Mouse (Mus musculus): Measurements from ENCODE around the gene Kmt2c. TPM values are rescaled to one million over a fixed set of nuclear protein-coding genes. Genes with fewer than 3 reads are reported as not detected.
A peak's percentile ranks its signal among the peaks of the same experiment; 100 is the strongest.

Gene Kmt2c
- polyA plus RNA-seq, 1 experiment from 2014 or later: 18.3 TPM

DNA sequence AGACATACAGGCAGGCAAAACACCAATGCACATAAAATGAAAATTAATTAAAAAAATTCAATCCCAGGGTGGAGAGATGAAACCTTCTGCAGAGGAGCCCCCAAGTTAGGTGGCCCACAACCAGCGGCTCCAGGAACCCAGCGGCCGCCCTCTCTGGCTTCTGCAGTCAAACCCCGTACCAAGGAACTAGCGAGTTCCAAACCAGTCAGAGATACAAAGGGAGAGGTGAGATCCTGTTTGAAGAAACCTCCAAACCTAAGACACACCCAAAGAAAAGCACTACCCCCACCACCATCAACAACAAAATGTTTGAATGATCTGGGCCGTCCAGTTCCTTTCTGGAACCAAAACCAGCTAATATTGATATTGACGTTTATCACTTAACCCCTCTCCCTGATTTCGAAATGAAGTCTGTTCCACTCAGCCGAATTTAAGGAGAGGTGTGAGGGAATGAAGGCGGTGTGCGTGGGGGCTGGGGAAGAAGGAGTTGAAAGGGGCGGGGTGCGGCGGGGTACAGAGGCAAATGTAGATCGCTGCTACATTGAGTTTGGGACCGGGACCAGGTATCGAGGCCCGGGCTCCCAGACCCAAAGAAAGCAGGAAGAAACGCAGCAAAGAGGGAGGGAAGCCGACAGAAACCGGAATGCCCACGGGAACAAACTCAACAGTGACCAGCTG lies 30.4 kb upstream of the Kmt2c start:
- Histone ChIP-seq H3K9ac (peak overlapping the region; percentile 61), H3K27ac (ENCODE audit: low read depth) (peak overlapping the region; percentile 81), H3K9me3 (ENCODE audit: low read depth, low read length) (no peaks in the 10 kb centered on the region), H3K36me3 (ENCODE audit: insufficient read depth) (no peaks in the 10 kb centered on the region), H3K4me3 (ENCODE audit: low read depth, low read length) (peak overlapping the region; percentile 72), H3K4me2 (peak overlapping the region; percentile 78), H3K27me3 (ENCODE audit: insufficient read depth, low read length) (no peaks in the 10 kb centered on the region), H3K4me1 (ENCODE audit: insufficient read depth) (no peaks in the 10 kb centered on the region)
- ATAC-seq (ENCODE audit: insufficient read depth): peak; percentile 62
- WGBS: 6% methylated on average over 22 of the region's 22 CpGs
- no peak for TF ChIP-seq CTCF (IDR thresholded peaks at IDR 0.05; ENCODE audit: low read depth)
- no peak for DNase-seq

DNA sequence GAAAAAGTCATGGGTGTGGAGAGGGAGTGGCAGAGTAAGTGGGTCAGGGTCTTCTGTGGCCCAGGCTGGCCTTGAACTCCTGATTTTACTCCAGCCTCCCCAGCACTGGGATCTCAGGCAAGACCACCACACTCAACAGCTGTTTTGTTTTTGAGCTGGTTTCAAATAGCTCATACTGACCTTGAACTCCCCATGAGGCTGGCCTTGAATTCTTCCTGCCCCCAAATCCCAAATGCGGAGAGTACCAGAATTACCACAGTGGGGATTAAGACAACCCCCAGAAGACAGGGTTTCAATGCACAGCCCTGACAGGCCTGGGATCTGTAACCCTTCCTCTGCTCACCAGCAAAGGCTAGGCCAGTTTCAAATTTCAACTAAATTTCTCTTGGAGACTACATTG lies 29.4 kb upstream of the Kmt2c start:
- no peaks in the 10 kb centered on the region for H3K36me3 ChIP-seq (ENCODE audit: insufficient read depth)
- H3K27ac ChIP-seq (ENCODE audit: low read depth): no peak overlapping the region
- 82% methylated on average over 1 of the region's 1 CpGs for WGBS
- H3K4me2 ChIP-seq: no peak overlapping the region
- H3K4me3 ChIP-seq (ENCODE audit: low read depth, low read length): no peak overlapping the region
- ATAC-seq (ENCODE audit: insufficient read depth): no peak
- H3K4me1 ChIP-seq (ENCODE audit: insufficient read depth): no peaks in the 10 kb centered on the region
- H3K9me3 ChIP-seq (ENCODE audit: low read depth, low read length): no peaks in the 10 kb centered on the region
- TF ChIP-seq CTCF (IDR thresholded peaks at IDR 0.05; ENCODE audit: low read depth): no peak
- DNase-seq: no peak
- no peaks in the 10 kb centered on the region for H3K27me3 ChIP-seq (ENCODE audit: insufficient read depth, low read length)
- H3K9ac ChIP-seq: no peak overlapping the region

DNA sequence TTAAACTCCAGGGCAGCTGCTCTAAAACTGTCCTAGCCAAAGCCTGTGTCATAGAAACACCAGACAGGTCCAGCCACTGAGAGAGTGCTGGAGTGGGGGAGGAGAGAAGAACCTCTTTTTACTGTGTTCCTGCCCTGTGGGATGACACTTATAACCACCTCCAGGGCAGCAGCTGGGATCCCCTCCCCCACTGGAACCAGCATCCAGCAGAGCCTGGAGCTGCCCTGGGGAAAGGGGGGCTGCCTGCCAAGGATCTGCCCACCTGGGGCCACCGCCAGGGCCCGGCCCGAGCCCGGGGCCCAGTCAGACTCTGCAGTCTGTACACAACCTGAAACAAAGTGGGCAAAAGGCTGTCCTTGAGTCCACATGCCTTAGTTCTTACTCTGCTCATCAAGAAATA lies 28.3 kb upstream of the Kmt2c start:
- no peak overlapping the region for H3K9ac ChIP-seq
- H3K27me3 ChIP-seq (ENCODE audit: insufficient read depth, low read length): no peaks in the 10 kb centered on the region
- H3K4me2 ChIP-seq: no peak overlapping the region
- no peaks in the 10 kb centered on the region for H3K4me1 ChIP-seq (ENCODE audit: insufficient read depth)
- no peak overlapping the region for H3K27ac ChIP-seq (ENCODE audit: low read depth)
- WGBS: 25% methylated on average over 4 of the region's 4 CpGs
- H3K9me3 ChIP-seq (ENCODE audit: low read depth, low read length): no peaks in the 10 kb centered on the region
- DNase-seq: no peak
- ATAC-seq (ENCODE audit: insufficient read depth): no peak
- H3K36me3 ChIP-seq (ENCODE audit: insufficient read depth): no peaks in the 10 kb centered on the region
- TF ChIP-seq CTCF (IDR thresholded peaks at IDR 0.05; ENCODE audit: low read depth): no peak
- H3K4me3 ChIP-seq (ENCODE audit: low read depth, low read length): no peak overlapping the region

- Histone ChIP-seq H3K9me3 (ENCODE audit: low read depth, low read length) (no peaks in the 10 kb centered on the region), H3K27ac (ENCODE audit: low read depth) (no peak overlapping the region), H3K4me1 (ENCODE audit: insufficient read depth) (no peaks in the 10 kb centered on the region), H3K36me3 (ENCODE audit: insufficient read depth) (no peaks in the 10 kb centered on the region), H3K9ac (no peak overlapping the region), H3K27me3 (ENCODE audit: insufficient read depth, low read length) (no peaks in the 10 kb centered on the region), H3K4me3 (ENCODE audit: low read depth, low read length) (no peak overlapping the region), H3K4me2 (no peak overlapping the region)
- no peak for ATAC-seq (ENCODE audit: insufficient read depth)
- WGBS: 36% methylated on average over 5 of the region's 5 CpGs
- no peak for TF ChIP-seq CTCF (IDR thresholded peaks at IDR 0.05; ENCODE audit: low read depth)
- no peak for DNase-seq
Measured at GRCm38 (mm10) chr5:25526116-25526515, 27.5 kb upstream of the Kmt2c start.

- no peaks in the 10 kb centered on the region for H3K4me1 ChIP-seq (ENCODE audit: insufficient read depth)
- TF ChIP-seq CTCF (IDR thresholded peaks at IDR 0.05; ENCODE audit: low read depth): no peak
- H3K27ac ChIP-seq (ENCODE audit: low read depth): no peak overlapping the region
- H3K4me2 ChIP-seq: no peak overlapping the region
- no peak for DNase-seq
- H3K36me3 ChIP-seq (ENCODE audit: insufficient read depth): no peaks in the 10 kb centered on the region
- 69% methylated on average over 5 of the region's 5 CpGs for WGBS
- H3K27me3 ChIP-seq (ENCODE audit: insufficient read depth, low read length): no peaks in the 10 kb centered on the region
- H3K9ac ChIP-seq: no peak overlapping the region
- H3K9me3 ChIP-seq (ENCODE audit: low read depth, low read length): no peaks in the 10 kb centered on the region
- no peak overlapping the region for H3K4me3 ChIP-seq (ENCODE audit: low read depth, low read length)
- no peak for ATAC-seq (ENCODE audit: insufficient read depth)
Measured at GRCm38 (mm10) chr5:25521461-25521860, 22.9 kb upstream of the Kmt2c start.

DNA sequence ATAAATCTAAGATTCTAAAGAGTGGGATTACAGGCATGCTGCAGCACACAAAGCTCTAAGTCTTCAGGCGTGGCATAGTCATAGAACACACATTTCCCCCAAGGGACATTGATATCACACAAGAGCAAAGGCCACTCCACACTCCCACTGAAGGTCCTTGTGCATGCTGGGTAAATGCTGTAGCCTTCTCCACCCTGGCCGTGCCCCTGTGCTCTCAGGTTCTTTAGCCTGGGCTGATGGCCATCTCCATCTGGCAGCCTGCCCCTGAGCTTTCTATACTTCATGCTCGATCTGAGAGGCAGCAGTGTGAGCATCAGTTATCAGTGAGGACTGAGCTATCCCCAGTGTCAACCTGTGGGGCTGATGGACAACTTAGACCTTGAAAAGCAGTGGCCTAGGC lies 21.2 kb upstream of the Kmt2c start:
- TF ChIP-seq CTCF (IDR thresholded peaks at IDR 0.05; ENCODE audit: low read depth): no peak
- Histone ChIP-seq H3K36me3 (ENCODE audit: insufficient read depth) (no peaks in the 10 kb centered on the region), H3K4me3 (ENCODE audit: low read depth, low read length) (no peak overlapping the region), H3K9ac (no peak overlapping the region), H3K9me3 (ENCODE audit: low read depth, low read length) (no peaks in the 10 kb centered on the region), H3K4me1 (ENCODE audit: insufficient read depth) (no peaks in the 10 kb centered on the region), H3K4me2 (no peak overlapping the region), H3K27ac (ENCODE audit: low read depth) (no peak overlapping the region), H3K27me3 (ENCODE audit: insufficient read depth, low read length) (no peaks in the 10 kb centered on the region)
- 65% methylated on average over 3 of the region's 3 CpGs for WGBS
- ATAC-seq (ENCODE audit: insufficient read depth) (no peak), DNase-seq (no peak)

DNA sequence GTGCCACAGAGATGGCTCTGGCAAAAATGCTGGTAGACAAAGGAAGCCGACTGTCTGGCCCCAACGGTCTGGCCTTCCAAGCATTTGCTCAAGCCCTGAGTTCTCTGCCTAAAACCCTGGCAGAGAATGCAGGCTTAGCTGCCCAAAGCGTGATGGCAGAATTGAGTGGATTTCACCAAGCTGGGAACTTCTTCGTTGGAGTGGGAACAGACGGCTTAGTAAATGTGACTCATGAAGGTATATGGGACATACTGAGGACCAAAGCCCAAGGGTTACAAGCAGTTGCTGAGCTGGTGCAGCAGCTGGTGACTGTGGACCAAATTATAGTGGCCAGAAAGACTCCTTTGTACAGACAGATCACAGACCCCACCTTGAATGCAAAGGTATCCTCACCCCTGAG lies 19.0 kb upstream of the Kmt2c start:
- Histone ChIP-seq H3K4me2 (no peak overlapping the region), H3K27me3 (ENCODE audit: insufficient read depth, low read length) (no peaks in the 10 kb centered on the region), H3K27ac (ENCODE audit: low read depth) (no peak overlapping the region), H3K4me3 (ENCODE audit: low read depth, low read length) (no peak overlapping the region), H3K9me3 (ENCODE audit: low read depth, low read length) (no peaks in the 10 kb centered on the region), H3K36me3 (ENCODE audit: insufficient read depth) (no peaks in the 10 kb centered on the region), H3K9ac (no peak overlapping the region), H3K4me1 (ENCODE audit: insufficient read depth) (no peaks in the 10 kb centered on the region)
- no peak for TF ChIP-seq CTCF (IDR thresholded peaks at IDR 0.05; ENCODE audit: low read depth)
- no peak for DNase-seq
- ATAC-seq (ENCODE audit: insufficient read depth): no peak
- WGBS: 77% methylated on average over 5 of the region's 5 CpGs

Data from lung, embryonic 14.5 days (tissue).